Mouse (Mus musculus) spleen, adult 18-20 months (tissue): ENCODE data around the gene Fam69b.

Experiments used
- DNase-seq, 2 experiments: peaks; one replicate each; pipeline ENCODE4 v3.0.0; 2022; ENCODE audit warnings: mixed read lengths in 2 of 2

The Fam69b gene

GRCm38 (mm10) chr2:26599965-26600364, 28.3 kb upstream of the Fam69b start:
- DNase-seq: no peak

- DNase-seq: no peak
These were observed 27.6 kb upstream of the Fam69b start for GRCm38 (mm10) chr2:26600664-26601063.

- DNase-seq: no peak
These were observed 26.7 kb upstream of the Fam69b start for GRCm38 (mm10) chr2:26601595-26601994.

- DNase-seq: no peak
These were observed 25.6 kb upstream of the Fam69b start for GRCm38 (mm10) chr2:26602631-26603030.

- no peak for DNase-seq
These were observed 25.1 kb upstream of the Fam69b start for GRCm38 (mm10) chr2:26603159-26603558.

- peak; percentile 77 to 80 for DNase-seq
These were observed 24.3 kb upstream of the Fam69b start, which contains the start of gene Agpat2 for GRCm38 (mm10) chr2:26603720-26604671. Gene Agpat2, minus strand, starts transcription at chr2:26604417.

GRCm38 (mm10) chr2:26605331-26605730, 22.9 kb upstream of the Fam69b start:
- no peak for DNase-seq

GRCm38 (mm10) chr2:26606579-26606978, 21.7 kb upstream of the Fam69b start:
- DNase-seq: no peak

- DNase-seq: no peak
These were observed 21.0 kb upstream of the Fam69b start for GRCm38 (mm10) chr2:26607056-26607910.

- DNase-seq: no peak
These were observed 19.5 kb upstream of the Fam69b start for GRCm38 (mm10) chr2:26608781-26609180.

- no peak for DNase-seq
These were observed 19.0 kb upstream of the Fam69b start for GRCm38 (mm10) chr2:26609261-26609661.

- DNase-seq: no peak
These were observed 17.7 kb upstream of the Fam69b start for GRCm38 (mm10) chr2:26610526-26610925.

GRCm38 (mm10) chr2:26611054-26611453, 17.2 kb upstream of the Fam69b start:
- DNase-seq: no peak

GRCm38 (mm10) chr2:26611896-26612295, 16.4 kb upstream of the Fam69b start:
- DNase-seq: no peak

GRCm38 (mm10) chr2:26614903-26615302, 13.4 kb upstream of the Fam69b start:
- DNase-seq: no peak

GRCm38 (mm10) chr2:26615459-26616124, 12.7 kb upstream of the Fam69b start:
- DNase-seq: no peak

- DNase-seq: no peak
These were observed 10.9 kb upstream of the Fam69b start for GRCm38 (mm10) chr2:26617331-26617730.

GRCm38 (mm10) chr2:26617928-26618327, 10.3 kb upstream of the Fam69b start:
- DNase-seq: no peak

- no peak for DNase-seq
These were observed 7.0 kb upstream of the Fam69b start for GRCm38 (mm10) chr2:26621246-26621645.

GRCm38 (mm10) chr2:26622984-26623383, 5.3 kb upstream of the Fam69b start:
- DNase-seq: no peak

- no peak for DNase-seq
These were observed 2.8 kb upstream of the Fam69b start for GRCm38 (mm10) chr2:26625419-26625818.

- no peak for DNase-seq
These were observed 2.2 kb upstream of the Fam69b start for GRCm38 (mm10) chr2:26626081-26626480.
